Mouse (Mus musculus) telencephalon, adult 2 months (tissue): ENCODE measurements around the gene Zfp369.
"Not testable (repeated sequence)": the region's sequence is repeated elsewhere in the genome, so short reads cannot be mapped to it uniquely, and the experiment has no call there.

Source experiments
- DNase-seq: peaks from one replicate; pipeline ENCODE4 v3.0.0-alpha.2; 2011; ENCODE audit warnings: low read depth, low spot score

Gene Zfp369

DNA sequence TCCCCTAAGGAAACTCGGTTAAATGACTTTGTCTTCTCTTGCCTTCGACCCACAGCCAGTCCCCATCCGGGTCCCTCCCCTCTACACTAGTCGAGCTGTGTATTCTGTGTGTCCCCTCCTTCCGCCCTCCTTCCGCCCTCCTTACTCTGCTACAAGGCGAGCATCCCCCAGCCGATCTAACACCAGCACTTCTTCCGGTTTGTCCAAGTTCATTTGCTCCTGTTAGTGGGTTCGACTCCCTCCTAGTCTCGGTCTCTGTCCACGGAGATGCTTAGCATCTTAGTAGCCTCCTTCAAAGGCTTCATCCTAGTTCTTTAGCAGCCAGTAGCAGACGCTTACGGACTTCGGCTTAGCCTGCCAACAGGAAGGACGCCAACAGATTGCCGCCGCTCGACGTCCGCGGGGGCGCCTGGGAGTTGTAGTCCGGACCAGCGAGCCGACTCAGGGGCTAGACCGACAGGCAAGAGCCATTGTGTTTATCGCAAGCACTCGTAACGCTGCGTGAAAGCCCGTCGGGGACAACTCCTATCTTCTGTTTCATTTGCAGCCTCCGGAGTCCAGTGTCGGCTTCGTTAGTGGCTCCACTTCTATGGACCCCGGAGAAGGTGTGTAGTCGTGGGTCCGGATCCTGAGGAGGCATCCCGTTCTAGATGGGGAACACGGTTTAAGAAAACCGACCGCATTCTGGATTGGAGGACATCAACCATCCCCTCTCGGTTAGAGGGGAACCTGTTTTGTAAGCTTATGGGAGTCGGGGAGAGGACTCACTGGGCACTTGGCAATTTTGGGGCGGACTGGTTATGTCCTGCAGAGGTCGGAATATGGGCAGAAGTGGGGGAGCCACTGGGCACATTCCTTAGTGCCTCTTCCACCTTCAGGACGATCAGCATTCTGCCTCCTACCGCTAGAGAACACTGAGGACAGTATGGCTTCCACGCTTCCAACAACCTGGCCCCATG lies at the start of gene Zfp369:
Zfp369 (plus strand) TSS at position 432 of the 959 bp plus-strand sequence.
- DNase-seq = peak; percentile 97

DNA sequence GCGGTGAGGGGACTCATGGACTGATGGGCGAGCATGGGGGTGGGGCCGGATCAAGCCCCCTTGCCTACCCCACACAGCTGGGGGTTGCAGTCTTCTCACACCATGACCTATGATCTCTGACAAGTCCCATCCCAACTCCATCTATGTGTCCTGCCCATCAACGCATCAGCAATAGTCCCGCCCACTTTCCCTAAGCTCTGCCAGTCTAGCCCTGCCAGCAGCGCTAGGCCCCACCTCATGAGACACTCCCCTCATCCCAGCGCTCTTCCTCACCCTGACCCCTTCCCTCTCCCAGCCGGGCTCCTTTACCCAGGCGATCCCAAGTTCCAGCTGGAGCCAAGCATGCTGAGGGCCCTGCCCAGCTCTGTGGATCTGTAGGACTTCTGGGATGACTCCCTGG lies 41.4 kb upstream of the Zfp369 start:
- no peak for DNase-seq

GRCm38 (mm10) chr13:65240509-65241098 lies 38.0 kb upstream of the Zfp369 start:
- DNase-seq = peak; percentile 96

- peak; percentile 96 for DNase-seq
Measured at GRCm38 (mm10) chr13:65241099-65241626, 37.5 kb upstream of the Zfp369 start.

DNA sequence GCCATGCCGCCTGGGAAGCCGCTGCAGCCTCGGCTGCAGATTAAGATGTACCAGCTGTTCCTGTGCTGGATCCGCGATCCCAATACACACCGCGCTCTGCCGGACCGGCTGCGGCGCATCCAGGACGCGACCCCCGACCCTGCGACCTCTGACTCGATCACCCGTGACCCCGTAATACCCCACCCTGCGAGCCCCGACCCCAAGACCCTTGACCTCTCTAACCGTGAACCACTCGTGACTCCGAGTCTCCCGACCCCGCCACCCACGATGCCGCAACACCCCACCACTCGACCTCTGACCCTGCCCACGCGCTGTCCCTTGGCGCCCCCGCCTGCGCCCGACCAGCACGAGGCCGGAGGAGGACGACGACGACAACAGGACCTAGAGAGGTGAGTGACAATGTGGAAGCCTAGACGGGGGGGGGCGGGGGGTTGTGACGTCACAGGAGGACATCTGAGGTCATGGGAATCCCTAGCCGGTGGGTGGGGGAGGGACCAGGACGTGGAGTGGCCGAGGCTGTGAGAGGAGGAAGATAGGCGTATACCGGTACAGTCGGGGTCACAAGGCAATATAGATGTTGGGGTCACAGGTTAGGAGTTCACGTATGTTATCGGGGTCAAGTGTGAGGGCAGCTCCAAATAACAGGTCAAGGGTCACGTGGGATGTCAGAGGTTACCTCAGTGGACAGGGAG lies 36.8 kb upstream of the Zfp369 start:
- no peak for DNase-seq

- no peak for DNase-seq
Measured at GRCm38 (mm10) chr13:65242319-65242787, 36.3 kb upstream of the Zfp369 start.

DNA sequence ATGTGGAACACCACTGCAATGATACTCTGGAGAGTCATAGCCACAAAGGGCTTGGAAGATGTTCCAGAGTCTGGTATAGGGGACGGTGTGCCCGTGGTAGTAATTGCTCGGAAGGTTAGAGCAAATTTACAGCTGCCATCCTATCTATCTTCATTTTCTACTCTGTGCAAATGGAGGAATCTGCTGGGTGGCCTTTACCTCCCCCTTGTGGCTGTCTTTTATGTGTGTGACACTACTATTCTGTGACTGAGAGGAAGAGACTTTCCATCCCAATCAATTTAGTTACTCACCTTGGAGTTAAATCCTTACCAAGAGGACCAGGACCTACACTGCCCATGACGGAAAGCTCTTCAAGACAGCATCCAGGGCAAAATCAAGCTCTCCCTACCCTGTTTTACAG lies 35.3 kb upstream of the Zfp369 start:
- no peak for DNase-seq

DNA sequence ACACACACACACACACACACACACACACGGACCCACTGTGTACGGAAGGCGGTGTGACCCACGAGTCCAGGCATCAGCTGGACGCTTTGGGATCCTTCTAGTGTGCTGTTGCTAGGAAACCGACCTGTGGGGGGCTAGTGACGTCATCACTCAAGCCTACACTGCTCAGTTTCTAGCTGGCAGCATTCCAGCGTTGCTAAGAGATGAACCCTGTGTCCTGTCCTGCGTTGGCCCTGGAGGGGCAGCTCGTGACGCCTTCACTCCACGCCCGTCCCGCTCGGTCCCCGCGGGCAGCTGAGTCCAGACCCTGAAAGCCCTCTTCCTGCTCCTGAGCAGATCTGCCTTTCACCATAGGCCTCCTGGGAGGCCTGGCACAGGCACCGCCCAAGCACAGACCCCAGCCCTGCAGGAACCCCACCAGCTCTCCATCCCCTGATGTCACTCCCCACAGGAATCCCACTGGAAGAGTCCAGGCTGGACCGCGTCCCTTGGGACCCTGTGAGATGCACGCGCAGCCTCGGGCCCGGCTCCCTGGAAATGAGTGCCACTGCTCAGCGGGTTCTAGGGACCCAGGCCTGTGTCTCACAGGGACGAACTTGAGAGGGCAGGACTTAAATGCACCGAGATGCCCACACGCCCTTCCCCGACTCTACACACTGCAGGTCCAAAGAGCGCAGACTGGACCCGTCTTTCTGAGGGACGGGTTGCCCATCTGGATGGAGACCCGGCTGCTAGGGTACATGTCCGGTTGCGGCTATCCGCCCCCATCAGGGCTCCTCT lies 20.2 kb upstream of the Zfp369 start:
- peak; percentile 81 for DNase-seq

DNA sequence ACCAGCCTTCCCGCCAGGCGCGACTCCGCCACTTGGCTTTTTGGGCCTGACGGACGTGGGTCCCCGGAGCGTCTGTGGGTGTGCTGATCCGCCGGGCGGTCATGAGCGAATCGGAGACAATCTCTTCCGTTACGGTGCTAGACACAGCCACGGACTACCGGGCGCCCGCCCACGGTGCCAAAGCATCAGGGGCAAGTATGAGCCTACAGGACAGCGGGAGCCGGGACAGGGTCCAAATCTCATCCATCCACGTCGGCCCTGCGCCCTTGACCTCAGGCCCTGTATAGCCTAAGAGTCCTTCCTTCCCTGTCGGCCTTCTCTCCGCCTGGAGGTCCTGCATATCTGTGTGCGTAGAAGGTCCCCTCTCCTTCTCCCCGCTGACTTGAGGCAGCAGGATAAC lies 19.4 kb upstream of the Zfp369 start, which contains the start of gene Gm10775:
Gm10775 (plus strand) TSS at position 301 of the 400 bp plus-strand sequence.
- no peak for DNase-seq

DNA sequence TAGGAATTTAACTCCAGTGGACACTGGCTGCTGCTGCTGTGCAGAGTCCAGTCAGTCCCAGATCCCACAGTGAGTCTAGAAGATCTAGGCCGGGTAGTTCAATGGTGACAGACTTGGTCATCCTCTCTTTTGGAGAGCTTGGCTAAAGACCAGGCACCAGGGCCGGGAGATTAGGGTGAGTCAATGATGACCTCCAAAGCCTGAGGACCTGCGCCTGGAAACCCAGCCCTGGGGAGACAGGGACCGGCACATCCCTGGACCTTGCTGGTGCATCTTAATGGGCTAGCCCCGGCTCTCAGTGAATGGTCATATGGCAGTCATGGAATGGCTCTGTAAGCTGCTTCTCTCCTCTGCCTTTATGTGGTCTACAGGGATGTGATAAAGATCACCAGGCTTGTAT lies 16.5 kb upstream of the Zfp369 start:
- no peak for DNase-seq

GRCm38 (mm10) chr13:65277994-65278382 lies 626 bp upstream of the Zfp369 start:
- no peak for DNase-seq

DNA sequence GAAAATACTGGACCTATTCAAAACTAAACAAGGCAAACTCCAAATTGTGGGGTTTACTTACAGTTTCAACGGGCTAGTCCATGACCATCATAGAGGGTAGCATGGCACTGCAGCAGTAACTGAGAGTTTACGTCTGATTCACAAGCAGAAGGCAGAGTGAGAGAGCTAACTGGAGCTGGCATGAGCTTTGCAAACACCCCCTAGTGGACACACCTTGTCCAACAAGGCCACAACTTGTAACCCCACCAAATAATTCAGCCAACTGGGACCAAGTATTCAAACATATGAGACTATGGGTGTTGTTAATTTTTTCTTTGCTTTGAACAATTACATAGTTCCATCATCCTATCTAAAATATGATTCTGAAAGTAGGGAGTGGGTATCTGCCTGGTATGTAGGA lies 8.2 kb downstream of the Zfp369 start:
- DNase-seq = no peak

DNA sequence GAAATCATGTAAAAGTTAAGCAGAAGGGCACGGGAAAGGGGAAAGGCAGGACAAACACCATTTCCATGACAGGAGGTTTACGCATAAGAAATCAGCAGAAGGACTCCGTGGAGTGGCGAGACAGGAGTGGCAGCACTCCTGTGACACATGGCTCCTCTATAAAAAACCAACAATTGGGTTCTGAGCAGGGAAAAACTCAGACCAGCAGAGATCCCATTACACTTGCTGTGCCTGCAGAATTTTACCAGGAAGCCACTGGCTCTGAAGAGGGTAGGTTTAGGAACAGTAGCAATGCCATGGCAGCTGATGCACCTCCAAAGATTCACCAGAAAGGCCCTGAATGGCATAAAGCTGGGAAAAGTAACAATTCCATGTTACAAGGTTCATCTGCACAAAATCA lies 17.7 kb downstream of the Zfp369 start:
- no peak for DNase-seq

- not testable (repeated sequence) for DNase-seq
Measured at GRCm38 (mm10) chr13:65310849-65311248, 32.2 kb downstream of the Zfp369 start.

- no peak for DNase-seq
Measured at GRCm38 (mm10) chr13:65311311-65311755, 32.7 kb downstream of the Zfp369 start.

DNA sequence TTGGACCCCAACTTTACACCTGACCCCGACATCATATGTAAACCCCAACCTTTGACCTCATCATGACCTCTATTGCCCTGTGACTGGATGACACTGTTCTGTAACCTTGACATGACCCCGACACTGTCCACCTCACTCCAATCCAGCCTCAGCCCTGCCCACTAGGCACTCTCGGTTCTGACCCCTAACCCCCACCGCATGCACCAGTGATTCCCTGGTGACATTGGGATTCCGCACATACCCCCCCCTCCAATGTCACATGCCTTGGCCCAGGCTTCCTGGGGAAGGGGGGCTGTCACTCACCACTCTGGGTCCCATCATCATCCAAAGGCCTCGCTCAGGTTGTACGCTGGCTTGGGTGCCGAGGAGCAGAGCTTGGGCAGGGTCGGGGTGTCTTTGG lies 33.2 kb downstream of the Zfp369 start:
- no peak for DNase-seq

DNA sequence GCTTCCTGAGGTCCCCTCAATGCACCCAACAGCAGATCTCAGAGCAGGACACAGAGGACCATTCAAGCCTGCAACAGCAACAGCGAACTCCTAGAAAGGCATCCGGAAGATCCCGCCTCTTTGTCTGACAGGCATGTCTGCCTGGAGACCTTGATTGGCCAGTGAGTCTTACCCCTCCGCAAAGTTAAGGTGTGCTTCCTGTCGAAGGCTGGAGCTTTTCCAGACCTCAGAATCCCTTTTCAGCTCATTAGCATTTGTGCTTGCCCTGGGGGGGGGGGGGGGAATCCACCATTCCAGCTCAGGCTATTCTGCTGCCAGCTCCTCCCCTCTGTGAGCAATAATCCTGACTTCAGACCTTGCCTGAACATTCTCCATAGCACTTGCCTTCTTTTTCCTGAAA lies 69.9 kb downstream of the Zfp369 start:
- not testable (repeated sequence) for DNase-seq

DNA sequence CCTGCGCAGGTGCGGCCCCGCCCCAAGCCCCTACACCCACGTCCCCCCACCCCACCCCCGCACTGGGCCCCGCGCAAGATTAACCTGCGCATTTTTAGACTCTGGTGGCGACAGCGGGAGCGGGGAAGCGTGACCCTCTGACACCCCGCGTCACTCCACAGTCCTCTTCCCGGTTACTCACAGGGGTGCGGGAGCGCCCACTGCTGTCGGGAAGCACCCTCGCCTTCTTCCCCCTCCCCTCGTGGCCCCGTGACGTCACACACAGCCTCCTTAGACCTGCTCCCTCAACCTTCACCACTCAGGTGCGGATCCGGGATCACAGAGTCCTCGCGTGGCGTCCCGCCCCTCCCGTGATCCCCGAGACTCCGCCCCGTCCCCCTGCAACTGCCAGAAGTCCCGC lies 73.2 kb downstream of the Zfp369 start:
- not testable (repeated sequence) for DNase-seq
